Mouse (Mus musculus) thymus, adult 18-20 months (tissue): ENCODE data around the gene Phldb1.

Experiments
- DNase-seq, 2 experiments: peaks; one replicate each; pipeline ENCODE4 v3.0.0; 2022; ENCODE audit warnings: mixed read lengths in 2 of 2

The Phldb1 gene

GRCm38 (mm10) chr9:44708429-44708765 lies 26.6 kb downstream of the Phldb1 start:
- peak; percentile 61 to 62 for DNase-seq

- DNase-seq, result no peak
Measured at GRCm38 (mm10) chr9:44707749-44708428, 27.1 kb downstream of the Phldb1 start.

GRCm38 (mm10) chr9:44699730-44700129 lies 35.3 kb downstream of the Phldb1 start:
- no peak for DNase-seq

- DNase-seq, result no peak
Measured at GRCm38 (mm10) chr9:44699196-44699595, 35.8 kb downstream of the Phldb1 start.

- no peak for DNase-seq
Measured at GRCm38 (mm10) chr9:44697866-44698265, 37.1 kb downstream of the Phldb1 start.

- DNase-seq, result no peak
Measured at GRCm38 (mm10) chr9:44693071-44693470, 41.9 kb downstream of the Phldb1 start.

- peak in 1 of 2 experiments; percentile 37 for DNase-seq
Measured at GRCm38 (mm10) chr9:44691671-44692520, 43.1 kb downstream of the Phldb1 start.

- DNase-seq, result no peak
Measured at GRCm38 (mm10) chr9:44690641-44691040, 44.4 kb downstream of the Phldb1 start.

GRCm38 (mm10) chr9:44688013-44688412 lies 47.0 kb downstream of the Phldb1 start:
- DNase-seq, result no peak

- no peak for DNase-seq
Measured at GRCm38 (mm10) chr9:44686638-44687037, 48.4 kb downstream of the Phldb1 start.

- peak; percentile 43 to 47 for DNase-seq
Measured at GRCm38 (mm10) chr9:44685346-44686330, 49.4 kb downstream of the Phldb1 start.

GRCm38 (mm10) chr9:44683046-44683445 lies 52.0 kb downstream of the Phldb1 start:
- no peak for DNase-seq

GRCm38 (mm10) chr9:44679565-44679964 lies 55.4 kb downstream of the Phldb1 start:
- no peak for DNase-seq

GRCm38 (mm10) chr9:44678288-44678871 lies 56.6 kb downstream of the Phldb1 start:
- DNase-seq, result no peak

GRCm38 (mm10) chr9:44673005-44673404 lies 62.0 kb downstream of the Phldb1 start, which contains the start of gene Treh:
Treh (plus strand) TSS chr9:44673233.
- DNase-seq, result no peak

- no peak for DNase-seq
Measured at GRCm38 (mm10) chr9:44672291-44672865, 62.6 kb downstream of the Phldb1 start.

- DNase-seq, result no peak
Measured at GRCm38 (mm10) chr9:44671416-44671815, 63.6 kb downstream of the Phldb1 start.

GRCm38 (mm10) chr9:44663706-44664105 lies 71.3 kb downstream of the Phldb1 start:
- DNase-seq, result no peak

GRCm38 (mm10) chr9:44655098-44656066 lies 79.6 kb downstream of the Phldb1 start:
- DNase-seq, result peak in 1 of 2 experiments; percentile 28

GRCm38 (mm10) chr9:44653896-44654295 lies 81.1 kb downstream of the Phldb1 start:
- no peak for DNase-seq

GRCm38 (mm10) chr9:44652027-44652426 lies 83.0 kb downstream of the Phldb1 start:
- DNase-seq, result peak; percentile 43 to 54
